Mouse (Mus musculus): ENCODE results near the gene Fam186b. TPM values are rescaled to one million over a fixed set of nuclear protein-coding genes. Genes with fewer than 3 reads are reported as not detected.

Fam186b gene
- polyA plus RNA-seq, 1 experiment, result 0.69 TPM

GRCm38 (mm10) chr15:99221315-99221952, 74.3 kb downstream of the Fam186b start:
- Histone ChIP-seq H3K27ac (ENCODE audit: insufficient read depth, low read length) (0 out of 2 replicates have a peak overlapping the region, but pooled peaks have one; percentile 44), H3K4me1 (ENCODE audit: control insufficient read depth, insufficient read depth, low read length) (peaks cover 2% of the 10 kb centered on the region), H3K4me3 (ENCODE audit: insufficient read depth, low read length) (no peak overlapping the region)
- TF ChIP-seq CTCF (IDR thresholded peaks at IDR 0.05; ENCODE audit: extremely low read depth, insufficient read depth, low read length) (no peak), POLR2A (IDR thresholded peaks at IDR 0.05; ENCODE audit: extremely low read depth, insufficient read depth, low read length) (no peak)

Other genes with a start within 250 kb of the Fam186b start
- 3.1 and 3.2 TPM in 2 replicates for gene Prph, start 240.7 kb downstream of the Fam186b start, polyA plus RNA-seq (2012; rRNA removed)
- 0.76 and 1.1 TPM in 2 replicates for gene Troap, start 221.3 kb downstream of the Fam186b start, polyA plus RNA-seq (2012; rRNA removed)
- gene C1ql4, start 208.1 kb downstream of the Fam186b start, polyA plus RNA-seq (2012; rRNA removed), result not detected in 2 replicates
- gene Dnajc22, start 202.7 kb downstream of the Fam186b start, polyA plus RNA-seq (2012; rRNA removed), result 0.06 TPM in 2 replicates
- 25.8 and 27.4 TPM in 2 replicates for gene Spats2, start 170.0 kb downstream of the Fam186b start, polyA plus RNA-seq (2012; rRNA removed)
- gene Kcnh3, start 71.0 kb downstream of the Fam186b start, polyA plus RNA-seq (2012; rRNA removed), result 180 and 182 TPM in 2 replicates
- gene Mcrs1, start 43.9 kb downstream of the Fam186b start, polyA plus RNA-seq (2012; rRNA removed), result 109 and 112 TPM in 2 replicates
- 156 and 168 TPM in 2 replicates for gene Prpf40b, start 801 bp downstream of the Fam186b start, polyA plus RNA-seq (2012; rRNA removed)
- 13.7 and 15.4 TPM in 2 replicates for gene Fmnl3, start 74.6 kb upstream of the Fam186b start, polyA plus RNA-seq (2012; rRNA removed)
- gene Tmbim6, start 97.0 kb upstream of the Fam186b start, polyA plus RNA-seq (2012; rRNA removed), result 369 and 399 TPM in 2 replicates
- gene Nckap5l, start 161.9 kb upstream of the Fam186b start, polyA plus RNA-seq (2012; rRNA removed), result 11.9 TPM in 2 replicates
- 5.1 and 5.3 TPM in 2 replicates for gene Bcdin3d, start 178.8 kb upstream of the Fam186b start, polyA plus RNA-seq (2012; rRNA removed)
- 162 and 172 TPM in 2 replicates for gene Faim2, start 232.3 kb upstream of the Fam186b start, polyA plus RNA-seq (2012; rRNA removed)